Mouse (Mus musculus) frontal cortex, adult 2 months (tissue): ENCODE data around the gene Unc5cl. TPM values are rescaled to one million over a fixed set of nuclear protein-coding genes. Genes with fewer than 3 reads are reported as not detected.
"Not testable (repeated sequence)": the region's sequence is repeated elsewhere in the genome, so short reads cannot be mapped to it uniquely, and the experiment has no call there.

Experiments
- DNase-seq, 2 experiments: peaks; one replicate each; pipeline ENCODE4 v3.0.0; 2022; ENCODE audit warnings: low spot score in 1 of 2; ENCODE audit errors: extremely low spot score in 1 of 2
- polyA plus RNA-seq: library from polyadenylated mRNA; depleted of rRNA; stranded (reverse); fragments of >200 nt; gene quantifications from 2 replicates; pipeline ENCODE4 v1.2.3, GENCODE M21; 2012

The Unc5cl gene
- polyA plus RNA-seq, 1 experiment: 0.08 TPM

- no peak for DNase-seq
Measured at GRCm38 (mm10) chr17:48466769-48467394, 12.2 kb downstream of the Unc5cl start.

GRCm38 (mm10) chr17:48467395-48468231, 12.9 kb downstream of the Unc5cl start:
- DNase-seq: peak; percentile 60 to 95

- not testable (repeated sequence) for DNase-seq
Measured at GRCm38 (mm10) chr17:48474282-48474681, 19.6 kb downstream of the Unc5cl start.

GRCm38 (mm10) chr17:48475444-48475843, 20.7 kb downstream of the Unc5cl start:
- DNase-seq: no peak

GRCm38 (mm10) chr17:48479952-48480351, 25.3 kb downstream of the Unc5cl start:
- DNase-seq: no peak

GRCm38 (mm10) chr17:48483764-48484163, 29.1 kb downstream of the Unc5cl start:
- DNase-seq: no peak

- no peak for DNase-seq
Measured at GRCm38 (mm10) chr17:48484191-48484590, 29.5 kb downstream of the Unc5cl start.

GRCm38 (mm10) chr17:48489466-48489865, 34.8 kb downstream of the Unc5cl start:
- DNase-seq: no peak

GRCm38 (mm10) chr17:48492621-48493020, 37.9 kb downstream of the Unc5cl start:
- no peak for DNase-seq

- DNase-seq: no peak
Measured at GRCm38 (mm10) chr17:48493582-48493981, 38.9 kb downstream of the Unc5cl start.

- no peak for DNase-seq
Measured at GRCm38 (mm10) chr17:48493986-48494385, 39.3 kb downstream of the Unc5cl start.

- DNase-seq: no peak
Measured at GRCm38 (mm10) chr17:48497986-48498385, 43.3 kb downstream of the Unc5cl start.

- DNase-seq: no peak
Measured at GRCm38 (mm10) chr17:48500846-48501445, 46.2 kb downstream of the Unc5cl start.

- no peak for DNase-seq
Measured at GRCm38 (mm10) chr17:48505006-48505405, 50.3 kb downstream of the Unc5cl start.

- DNase-seq: no peak
Measured at GRCm38 (mm10) chr17:48506986-48507385, 52.3 kb downstream of the Unc5cl start.

- DNase-seq: no peak
Measured at GRCm38 (mm10) chr17:48509596-48509995, 54.9 kb downstream of the Unc5cl start.

- no peak for DNase-seq
Measured at GRCm38 (mm10) chr17:48512614-48513281, 58.0 kb downstream of the Unc5cl start.

- DNase-seq: no peak
Measured at GRCm38 (mm10) chr17:48514613-48515012, 59.9 kb downstream of the Unc5cl start.

GRCm38 (mm10) chr17:48519046-48519445, 64.3 kb downstream of the Unc5cl start:
- DNase-seq: no peak

- DNase-seq: no peak
Measured at GRCm38 (mm10) chr17:48520352-48520751, 65.7 kb downstream of the Unc5cl start.

- DNase-seq: no peak
Measured at GRCm38 (mm10) chr17:48523056-48523455, 68.4 kb downstream of the Unc5cl start.
